Mouse (Mus musculus): ENCODE measurements around the gene Rnf10.

DNA sequence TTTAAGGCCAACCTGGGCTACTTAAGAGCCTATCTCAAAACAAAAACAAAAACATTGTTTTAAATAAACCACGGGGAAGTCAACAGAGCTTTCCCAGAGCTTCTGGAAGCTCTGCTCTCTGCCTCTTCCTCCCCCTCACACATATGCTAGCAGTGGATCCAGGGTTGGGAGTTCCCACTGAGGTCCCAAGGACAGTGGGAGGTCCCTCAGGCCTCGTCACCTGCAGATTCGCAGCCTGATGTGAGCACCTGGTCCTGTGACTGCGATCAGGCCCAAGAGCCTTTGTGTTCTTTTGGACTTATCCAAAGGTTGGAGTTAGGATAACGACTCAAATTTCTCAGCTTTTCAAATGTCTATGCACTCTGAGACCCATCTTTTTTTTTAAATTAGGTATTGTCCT, 64.1 kb downstream of the Rnf10 start:
- TF ChIP-seq CHD2 (IDR thresholded peaks at IDR 0.05; ENCODE audit: low read depth, low read length) (no peak), HCFC1 (IDR thresholded peaks at IDR 0.05; ENCODE audit: borderline replicate concordance, insufficient read depth, low read length) (no peak), ZNF384 (IDR thresholded peaks at IDR 0.05; ENCODE audit: low read depth, low read length) (no peak), MAFK (IDR thresholded peaks at IDR 0.05; ENCODE audit: insufficient read depth, low read depth, low read length) (no peak)
